In the genomic region with DNA sequence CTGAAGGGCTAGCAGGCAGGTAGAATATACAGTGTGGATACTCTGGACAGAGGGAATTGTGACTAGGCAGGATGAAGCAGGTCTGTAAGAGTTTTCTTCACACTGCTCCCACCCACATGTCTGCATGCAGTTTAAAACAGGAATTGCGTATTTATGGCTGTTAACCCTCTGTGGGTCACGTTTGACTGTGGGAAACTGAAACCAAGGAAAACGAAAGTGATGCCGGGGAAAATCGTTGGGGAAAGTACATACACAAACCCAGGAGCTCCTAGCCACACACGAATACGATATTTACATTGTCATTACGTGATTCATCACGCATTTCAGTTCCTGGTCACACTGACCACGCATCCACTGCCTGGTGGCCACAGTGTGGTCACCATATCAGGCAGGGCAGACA, we compare ENCODE assay signal across 24 mouse cellular contexts.
DNase-seq lines count a peak whose midpoint lies in the region; ATAC-seq and TF ChIP-seq lines count a peak whose summit lies in the region.
"Had no signal": no experiment of that assay in that cellular context is flagged by ENCODE, and none has a peak within 500 bp of the region (broad histone marks: within the 10 kb centered on the region; RNA-seq: fewer than 3 reads in every experiment).

No protein-coding gene starts in this region.

- no peaks in the 10 kb centered on the region for H3K9me3 ChIP-seq in liver, embryonic 15.5 days (replicated peaks)
- H3K9me3 ChIP-seq in kidney, embryonic 14.5 days (ENCODE audit: control insufficient read depth, low read length): no peaks in the 10 kb centered on the region
- H3K9me3 ChIP-seq: forebrain, embryonic 12.5 days; heart, embryonic 15.5 days; kidney, embryonic 15.5 days; limb, embryonic 12.5 days; neural tube, embryonic 15.5 days had no signal

- no peak for ATAC-seq in liver, embryonic 15.5 days (ENCODE audit: insufficient read depth)
- ATAC-seq in kidney, embryonic 14.5 days (ENCODE audit: low FRiP score, low TSS enrichment): no peak
- ATAC-seq: hindbrain, embryonic 16.5 days; Patski had no signal

- no peak overlapping the region for H3K27ac ChIP-seq in liver, embryonic 15.5 days (replicated peaks)
- H3K27ac ChIP-seq in bone marrow, adult 2 months (ENCODE audit: control insufficient read depth, insufficient read depth, low read depth, low read length, poor library complexity): peak overlapping the region; percentile 22; the same call in 1 of the 2 replicates
- H3K27ac ChIP-seq in small intestine, adult 2 months (ENCODE audit: insufficient read depth, low read depth, low read length): no peak overlapping the region; the same call in 1 of the 2 replicates
- H3K27ac ChIP-seq in kidney, embryonic 14.5 days (ENCODE audit: low read depth, low read length): no peak overlapping the region
- no peak overlapping the region for H3K27ac ChIP-seq in kidney, adult 2 months (ENCODE audit: insufficient read depth, low read depth, low read length)
- H3K27ac ChIP-seq: forebrain, embryonic 12.5 days; heart, embryonic 15.5 days; kidney, embryonic 15.5 days; limb, embryonic 12.5 days; neural tube, embryonic 15.5 days had no signal

- H3K4me1 ChIP-seq in liver, embryonic 15.5 days (replicated peaks): peaks cover 13% of the 10 kb centered on the region; the same call in 1 of the 2 replicates
- peaks cover 14% of the 10 kb centered on the region for H3K4me1 ChIP-seq in bone marrow, adult 2 months (ENCODE audit: control insufficient read depth, insufficient read depth, low read length)
- H3K4me1 ChIP-seq in small intestine, adult 2 months (ENCODE audit: control insufficient read depth, insufficient read depth, insufficient read length, low read length): peaks cover 5% of the 10 kb centered on the region; the same call in 1 of the 2 replicates
- no peaks in the 10 kb centered on the region for H3K4me1 ChIP-seq in kidney, embryonic 14.5 days (ENCODE audit: control insufficient read depth, insufficient read depth, low read length)
- no peaks in the 10 kb centered on the region for H3K4me1 ChIP-seq in kidney, adult 2 months (ENCODE audit: control insufficient read depth, insufficient read depth, low read length)
- H3K4me1 ChIP-seq: heart, embryonic 15.5 days; neural tube, embryonic 15.5 days had no signal

- no peak overlapping the region for H3K9ac ChIP-seq in liver, embryonic 15.5 days
- no peak overlapping the region for H3K9ac ChIP-seq in kidney, embryonic 14.5 days (ENCODE audit: low read depth, low read length)
- H3K9ac ChIP-seq: forebrain, embryonic 12.5 days; heart, embryonic 15.5 days; kidney, embryonic 15.5 days; limb, embryonic 12.5 days; neural tube, embryonic 15.5 days had no signal

- TF ChIP-seq POLR2A in bone marrow, adult 2 months (IDR thresholded peaks at IDR 0.05; ENCODE audit: borderline replicate concordance, control insufficient read depth, low read depth, low read length): no peak
- TF ChIP-seq POLR2A in small intestine, adult 2 months (IDR thresholded peaks at IDR 0.05; ENCODE audit: low read depth, low read length): no peak
- no peak for TF ChIP-seq POLR2A in kidney, adult 2 months (IDR thresholded peaks at IDR 0.05; ENCODE audit: low read depth, low read length)

- H3K4me3 ChIP-seq in liver, embryonic 15.5 days (replicated peaks): no peak overlapping the region
- H3K4me3 ChIP-seq in bone marrow, adult 2 months (replicated peaks; ENCODE audit: control insufficient read depth, low read depth, low read length): peak overlapping the region; percentile 38
- peak overlapping the region; percentile 53 for H3K4me3 ChIP-seq in small intestine, adult 2 months (ENCODE audit: low read depth, low read length)
- no peak overlapping the region for H3K4me3 ChIP-seq in kidney, embryonic 14.5 days (ENCODE audit: low read length)
- no peak overlapping the region for H3K4me3 ChIP-seq in kidney, adult 2 months (ENCODE audit: insufficient read depth, low read depth, low read length)
- H3K4me3 ChIP-seq: forebrain, embryonic 12.5 days; heart, embryonic 15.5 days; kidney, embryonic 15.5 days; limb, embryonic 12.5 days; neural tube, embryonic 15.5 days had no signal

- no peaks in the 10 kb centered on the region for H3K36me3 ChIP-seq in liver, embryonic 15.5 days (replicated peaks)
- no peaks in the 10 kb centered on the region for H3K36me3 ChIP-seq in small intestine, adult 2 months (ENCODE audit: control insufficient read depth, insufficient read depth, low read length)
- H3K36me3 ChIP-seq in kidney, embryonic 14.5 days (ENCODE audit: control insufficient read depth, insufficient read depth, low read length): no peaks in the 10 kb centered on the region
- H3K36me3 ChIP-seq in kidney, adult 2 months (ENCODE audit: control insufficient read depth, insufficient read depth, low read length): no peaks in the 10 kb centered on the region
- H3K36me3 ChIP-seq: forebrain, embryonic 12.5 days; heart, embryonic 15.5 days; kidney, embryonic 15.5 days; limb, embryonic 12.5 days; neural tube, embryonic 15.5 days had no signal

- peak overlapping the region; percentile 32 for H3K4me2 ChIP-seq in liver, embryonic 15.5 days
- no peak overlapping the region for H3K4me2 ChIP-seq in kidney, embryonic 14.5 days (replicated peaks; ENCODE audit: low read depth, low read length)
- H3K4me2 ChIP-seq: forebrain, embryonic 12.5 days; heart, embryonic 15.5 days; kidney, embryonic 15.5 days; limb, embryonic 12.5 days; neural tube, embryonic 15.5 days had no signal

- WGBS in liver, embryonic 15.5 days (ENCODE audit: insufficient replicate concordance): 48% methylated on average over 10 of the region's 10 CpGs
- WGBS in bone marrow, adult 2 months: 41% methylated on average over 10 of the region's 10 CpGs
- WGBS in large intestine, adult 2 months: 15% methylated on average over 10 of the region's 10 CpGs
- 21% methylated on average over 10 of the region's 10 CpGs for WGBS in small intestine, adult 2 months
- 52% methylated on average over 10 of the region's 10 CpGs for WGBS in kidney, embryonic 14.5 days
- WGBS in kidney, adult 2 months: 54% methylated on average over 10 of the region's 10 CpGs

- no peak for TF ChIP-seq CTCF in bone marrow, adult 2 months (IDR thresholded peaks at IDR 0.05; ENCODE audit: control insufficient read depth, insufficient read depth, low read length)
- no peak for TF ChIP-seq CTCF in small intestine, adult 2 months (IDR thresholded peaks at IDR 0.05; ENCODE audit: extremely low read depth, insufficient read length, insufficient replicate concordance, low read depth, low read length)
- no peak for TF ChIP-seq CTCF in kidney, adult 2 months (conservative IDR thresholded peaks at IDR 0.05; ENCODE audit: insufficient read depth, insufficient read length, low read depth, low read length)

- no peak for DNase-seq in liver
- peak; percentile 25 for DNase-seq in large intestine, adult 2 months (ENCODE audit: low read depth, low spot score)
- DNase-seq in urinary bladder, postnatal 36 days (ENCODE audit: low spot score in 2 of 2): no peak
- DNase-seq in kidney, adult 2 months: no peak
- DNase-seq: adrenal gland, postnatal 14 days; cerebellum, adult 8-10 months; gastrocnemius, postnatal 25 days; heart, postnatal 4 days; kidney, postnatal 4 days; lung, adult 18-20 months; lung, postnatal 4 days; midbrain, embryonic 14.5 days; right cerebral cortex, postnatal 25 days had no signal

- no peaks in the 10 kb centered on the region for H3K27me3 ChIP-seq in liver, embryonic 15.5 days
- H3K27me3 ChIP-seq in small intestine, adult 2 months (ENCODE audit: control insufficient read depth, insufficient read depth, low read length): no peaks in the 10 kb centered on the region
- H3K27me3 ChIP-seq in kidney, embryonic 14.5 days (ENCODE audit: control insufficient read depth, insufficient read depth, low read length): no peaks in the 10 kb centered on the region
- H3K27me3 ChIP-seq in kidney, adult 2 months (replicated peaks; ENCODE audit: control insufficient read depth, insufficient read depth, low read length): no peaks in the 10 kb centered on the region
- H3K27me3 ChIP-seq: forebrain, embryonic 12.5 days; heart, embryonic 15.5 days; kidney, embryonic 15.5 days; limb, embryonic 12.5 days; neural tube, embryonic 15.5 days; Patski had no signal

Comparison
In these comparisons a context has a peak if more than half of its experiments do, and no peak if none do; other contexts are left out.
1. H3K4me3 ChIP-seq: peak in bone marrow, adult 2 months (single experiment) and small intestine, adult 2 months (single experiment); none in liver, embryonic 15.5 days (single experiment), kidney, embryonic 14.5 days (single experiment) and kidney, adult 2 months (single experiment).